Mouse (Mus musculus) olfactory bulb, adult 2 months (tissue): ENCODE measurements around the gene Aspg.

Experiments
- CTCF ChIP-seq: fragments of 200-500 bp; IDR thresholded peaks from 2 replicates; pipeline ENCODE4 v1.5.1; 2012; ENCODE audit warnings: low read depth, mild to moderate bottlenecking, low read length, moderate library complexity; ENCODE audit not compliant: insufficient read depth
- POLR2A ChIP-seq: fragments of 200-500 bp; IDR thresholded peaks from 2 replicates; pipeline ENCODE4 v1.6.1; 2012; ENCODE audit warnings: mild to moderate bottlenecking, low read depth, low read length, moderate library complexity; ENCODE audit not compliant: insufficient read depth

- peak; percentile 58 for TF ChIP-seq CTCF
- TF ChIP-seq POLR2A, result no peak
These were observed 15.4 kb upstream of the Aspg start for GRCm38 (mm10) chr12:112091054-112091453.
